Mouse (Mus musculus) layer of hippocampus, postnatal 10 days (tissue): ENCODE results near the gene Qprt. TPM values are rescaled to one million over a fixed set of nuclear protein-coding genes. Genes with fewer than 3 reads are reported as not detected.

Source experiments
- DNase-seq, 2 experiments: peaks; one replicate each; pipeline ENCODE4 v3.0.0; 2021; ENCODE audit warnings: low spot score in 2 of 2
- long read RNA-seq: library from polyadenylated mRNA; stranded (forward); transcript quantifications from one replicate; pipeline ENCODE4 v2.0.0, GENCODE M21; 2023
- total RNA-seq, 2 experiments: library from RNA; stranded (reverse); gene quantifications; 2 replicates each; pipeline ENCODE4 v1.2.3; 2021

Gene Qprt
- under 1 TPM; 0.20 to 0.57 TPM for total RNA-seq
- long read RNA-seq = 0 reads

DNA sequence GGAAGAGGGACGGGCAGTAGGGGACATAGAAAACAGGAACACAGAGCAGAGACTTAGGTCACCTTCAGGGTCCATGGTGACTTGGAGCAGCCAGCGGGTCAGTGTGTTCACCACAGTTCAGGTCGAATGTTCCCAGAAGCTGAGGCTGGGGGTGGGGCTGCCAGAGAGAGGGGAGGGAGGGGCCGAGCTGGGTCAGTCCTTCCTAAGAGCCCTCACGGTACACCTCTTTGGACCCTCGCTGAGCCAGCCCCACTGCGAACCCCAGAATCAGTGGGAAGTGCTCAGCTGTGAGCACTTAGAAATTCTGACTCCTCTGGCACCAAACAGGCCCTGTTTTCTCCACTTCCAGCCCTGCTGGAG, at the start of gene Qprt:
Gene Qprt, minus strand, starts transcription at position 316 of the 360 bp plus-strand sequence.
- no peak for DNase-seq

GRCm38 (mm10) chr7:127166501-127166900, 44.5 kb upstream of the Qprt start:
- no peak for DNase-seq

- no peak for DNase-seq
Observed at GRCm38 (mm10) chr7:127165607-127166493, 43.8 kb upstream of the Qprt start.

- DNase-seq = no peak
Observed at GRCm38 (mm10) chr7:127164002-127164401, 42.0 kb upstream of the Qprt start.

GRCm38 (mm10) chr7:127162546-127162945, 40.5 kb upstream of the Qprt start:
- no peak for DNase-seq

- DNase-seq = no peak
Observed at GRCm38 (mm10) chr7:127157548-127157947, 35.5 kb upstream of the Qprt start.

DNA sequence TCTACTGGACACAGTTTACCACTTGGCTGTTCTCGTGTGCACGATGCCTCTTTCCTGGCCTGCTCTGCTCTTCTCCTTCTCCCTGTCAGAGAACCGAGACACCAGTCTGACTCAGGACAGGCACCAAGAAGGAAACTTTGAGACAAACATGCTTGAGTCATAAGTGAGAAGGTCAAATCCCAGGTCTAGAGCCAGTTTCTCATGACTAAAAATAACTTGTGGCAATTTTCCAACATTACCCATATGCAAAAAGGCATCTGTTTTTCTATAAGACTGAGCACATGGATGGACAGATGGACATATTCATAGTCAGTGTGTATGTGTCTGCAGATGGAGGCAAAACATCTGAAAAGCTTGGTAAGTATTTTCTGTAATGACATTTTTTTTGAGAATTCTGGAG, 31.5 kb upstream of the Qprt start:
- DNase-seq = no peak

GRCm38 (mm10) chr7:127152464-127152863, 30.4 kb upstream of the Qprt start:
- no peak for DNase-seq

GRCm38 (mm10) chr7:127147901-127148300, 25.9 kb upstream of the Qprt start:
- DNase-seq = no peak

- DNase-seq = no peak
Observed at GRCm38 (mm10) chr7:127146267-127146603, 24.2 kb upstream of the Qprt start.

GRCm38 (mm10) chr7:127145387-127146266, 23.6 kb upstream of the Qprt start:
- no peak for DNase-seq

GRCm38 (mm10) chr7:127144412-127144811, 22.4 kb upstream of the Qprt start:
- no peak for DNase-seq

DNA sequence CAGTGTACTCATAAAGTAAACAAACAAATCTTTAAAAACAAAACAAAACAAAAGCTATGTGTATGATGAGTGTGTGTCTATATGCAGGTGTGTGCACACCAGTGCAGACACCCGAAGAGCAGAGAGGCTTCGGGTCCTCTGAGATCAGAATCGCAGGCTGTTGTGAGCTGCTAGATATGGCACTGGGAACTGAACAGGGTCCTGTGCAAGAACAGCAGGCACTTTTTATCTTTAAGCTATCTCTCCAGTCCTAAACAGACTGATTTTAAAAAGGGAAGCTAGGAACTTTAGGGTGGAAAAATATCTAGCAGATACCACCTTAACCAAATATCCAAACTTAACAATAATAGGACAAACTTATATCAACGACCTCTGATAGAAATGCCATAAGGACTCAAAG, 20.6 kb upstream of the Qprt start:
- DNase-seq = no peak

DNA sequence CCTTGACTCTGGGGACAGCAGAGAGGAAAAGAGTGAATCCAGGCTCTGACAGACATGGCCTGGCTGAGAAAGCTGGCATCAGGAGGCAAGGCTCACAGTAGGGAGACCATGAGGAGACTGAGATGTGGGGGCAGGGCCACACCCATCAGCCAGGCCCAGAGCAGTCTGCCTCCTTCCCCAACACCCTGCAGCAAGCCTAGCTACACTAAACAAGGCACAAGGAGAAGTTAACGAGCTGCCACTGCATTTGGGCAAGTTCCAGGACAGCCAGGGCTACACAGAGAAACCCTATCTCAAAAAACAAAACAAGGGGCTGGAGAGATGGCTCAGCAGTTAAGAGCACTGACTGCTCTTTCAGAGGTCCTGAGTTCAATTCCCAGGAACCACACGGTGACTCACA, 20.2 kb upstream of the Qprt start:
- no peak for DNase-seq

- no peak for DNase-seq
Observed at GRCm38 (mm10) chr7:127140623-127141404, 18.8 kb upstream of the Qprt start.

GRCm38 (mm10) chr7:127139562-127139961, 17.5 kb upstream of the Qprt start:
- DNase-seq = no peak

- DNase-seq = no peak
Observed at GRCm38 (mm10) chr7:127139100-127139499, 17.1 kb upstream of the Qprt start.

DNA sequence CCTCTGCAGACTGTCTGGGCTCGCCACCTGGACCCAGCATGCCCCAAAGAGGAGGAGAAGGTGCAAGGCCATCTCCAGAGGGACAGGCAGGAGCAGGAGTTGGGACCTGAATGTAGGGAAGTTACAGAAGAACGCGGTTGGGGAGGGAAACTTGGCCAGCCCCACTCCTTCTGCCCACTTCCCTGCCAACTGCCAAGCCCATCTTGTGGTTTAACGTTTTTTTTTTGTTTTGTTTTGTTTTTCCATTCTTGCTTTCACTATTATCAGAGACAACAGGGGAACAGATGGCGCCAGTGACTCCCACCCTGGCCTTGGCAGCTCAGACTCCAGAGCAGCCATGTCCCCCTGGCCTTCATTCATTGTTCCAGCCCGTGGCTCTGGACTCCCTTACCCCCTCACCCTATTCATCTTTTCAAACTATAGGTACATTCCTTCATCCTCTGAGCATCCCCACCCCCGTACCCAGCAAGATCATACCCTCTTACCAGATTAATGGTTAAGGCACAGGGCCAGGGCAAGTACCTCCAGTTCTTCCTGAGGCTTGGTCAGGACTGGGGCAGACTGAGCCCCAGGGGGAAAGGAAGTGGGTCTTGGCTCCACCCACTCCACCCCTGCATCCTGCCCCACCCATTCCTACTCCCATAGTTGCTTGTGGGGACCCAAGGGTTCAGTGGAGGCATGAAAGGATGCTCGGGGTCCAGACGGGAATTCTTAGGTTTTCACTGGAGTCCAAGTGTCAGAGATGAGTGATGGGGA, 15.4 kb upstream of the Qprt start, which contains the start of gene Spn:
Gene Spn, minus strand, starts transcription at position 562 of the 756 bp plus-strand sequence.
- DNase-seq = no peak

GRCm38 (mm10) chr7:127136181-127137071, 14.4 kb upstream of the Qprt start:
- no peak for DNase-seq
